Mouse (Mus musculus) megakaryocyte, embryonic 14.5 days (primary cell): ENCODE data around the gene Gls2. TPM values are rescaled to one million over a fixed set of nuclear protein-coding genes. Genes with fewer than 3 reads are reported as not detected.

Source experiments
- H3K27me3 ChIP-seq: replicated peaks from 2 replicates; pipeline ENCODE3; 2012; ENCODE audit warnings: inconsistent platforms
- H3K36me3 ChIP-seq: replicated peaks from 2 replicates; pipeline ENCODE3; 2012; ENCODE audit warnings: low read length, inconsistent platforms, mixed read lengths
- H3K4me1 ChIP-seq: 2 replicates; pipeline ENCODE4 v1.6.1; 2012; ENCODE audit warnings: inconsistent platforms
- H3K4me3 ChIP-seq: replicated peaks from 2 replicates; pipeline ENCODE3; 2012; ENCODE audit warnings: moderate library complexity, mild to moderate bottlenecking, inconsistent platforms
- H3K9me3 ChIP-seq: 2 replicates; pipeline ENCODE4 v1.6.1; 2012; ENCODE audit warnings: inconsistent platforms
- FLI1 ChIP-seq: IDR thresholded peaks from 2 replicates; pipeline ENCODE4 v1.6.1; 2012; ENCODE audit warnings: low read length, inconsistent platforms, mixed read lengths
- GATA1 ChIP-seq: IDR thresholded peaks from 3 replicates; pipeline ENCODE4 v1.6.1; 2012; ENCODE audit warnings: mixed read lengths, low read length, inconsistent platforms, borderline replicate concordance
- polyA plus RNA-seq: library from polyadenylated mRNA; stranded (reverse); fragments of >175 nt; gene quantifications from 2 replicates; pipeline ENCODE4 v1.2.3, GENCODE M21; 2012; ENCODE audit warnings: low replicate concordance; ENCODE audit not compliant: insufficient read depth

Gls2 gene
- polyA plus RNA-seq, 1 experiment, result 1.8 TPM

GRCm38 (mm10) chr10:128247020-128247732, 52.9 kb downstream of the Gls2 start:
- Histone ChIP-seq H3K4me1 (peaks cover 10% of the 10 kb centered on the region; the same call in 1 of the 2 replicates), H3K9me3 (no peaks in the 10 kb centered on the region), H3K4me3 (no peak overlapping the region), H3K27me3 (no peaks in the 10 kb centered on the region), H3K36me3 (peaks cover 94% of the 10 kb centered on the region)
- no peak for TF ChIP-seq GATA1
- no peak for TF ChIP-seq FLI1

GRCm38 (mm10) chr10:128250565-128250964, 56.3 kb downstream of the Gls2 start:
- H3K4me1 ChIP-seq, result peaks cover 7% of the 10 kb centered on the region; the same call in 1 of the 2 replicates
- H3K27me3 ChIP-seq, result no peaks in the 10 kb centered on the region
- H3K4me3 ChIP-seq, result no peak overlapping the region
- no peaks in the 10 kb centered on the region for H3K9me3 ChIP-seq
- TF ChIP-seq FLI1, result no peak
- TF ChIP-seq GATA1, result no peak
- peaks cover 73% of the 10 kb centered on the region for H3K36me3 ChIP-seq

DNA sequence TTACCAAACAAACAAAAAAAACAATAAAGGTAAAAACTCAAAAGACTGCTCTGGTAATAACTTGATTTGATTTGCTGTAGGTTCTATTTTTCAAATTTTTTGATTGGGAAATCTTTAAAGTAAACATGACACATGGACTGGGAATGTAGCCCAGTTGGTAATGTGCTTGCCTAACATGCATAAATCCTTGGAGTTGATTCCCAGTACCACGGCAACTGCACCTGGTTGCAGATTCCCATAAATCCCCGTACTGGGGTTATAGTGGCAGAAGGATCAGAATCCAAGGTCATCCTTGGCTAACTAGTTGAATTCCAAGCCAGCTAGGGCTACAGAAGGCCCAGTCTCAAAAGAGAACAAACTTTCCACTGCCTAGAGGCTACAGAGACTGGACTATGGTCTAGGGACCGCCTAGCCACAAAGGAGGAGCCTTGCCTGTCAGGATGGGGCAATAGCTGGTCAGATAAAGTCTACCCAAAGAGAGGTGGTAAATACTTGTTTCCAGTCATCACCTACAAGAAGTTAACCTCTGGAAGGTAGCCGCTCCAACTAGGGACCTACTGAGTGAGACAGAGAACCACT, 59.5 kb downstream of the Gls2 start, which contains the start of gene Apon:
Gene Apon (plus strand): TSS at position 420 of the 579 bp plus-strand sequence.
- no peak for TF ChIP-seq GATA1
- no peak for TF ChIP-seq FLI1
- peaks cover 42% of the 10 kb centered on the region for H3K36me3 ChIP-seq
- H3K4me1 ChIP-seq, result peaks cover 1% of the 10 kb centered on the region
- no peaks in the 10 kb centered on the region for H3K27me3 ChIP-seq
- no peak within 1 kb of the TSS for H3K4me3 ChIP-seq
- H3K9me3 ChIP-seq, result no peaks in the 10 kb centered on the region

DNA sequence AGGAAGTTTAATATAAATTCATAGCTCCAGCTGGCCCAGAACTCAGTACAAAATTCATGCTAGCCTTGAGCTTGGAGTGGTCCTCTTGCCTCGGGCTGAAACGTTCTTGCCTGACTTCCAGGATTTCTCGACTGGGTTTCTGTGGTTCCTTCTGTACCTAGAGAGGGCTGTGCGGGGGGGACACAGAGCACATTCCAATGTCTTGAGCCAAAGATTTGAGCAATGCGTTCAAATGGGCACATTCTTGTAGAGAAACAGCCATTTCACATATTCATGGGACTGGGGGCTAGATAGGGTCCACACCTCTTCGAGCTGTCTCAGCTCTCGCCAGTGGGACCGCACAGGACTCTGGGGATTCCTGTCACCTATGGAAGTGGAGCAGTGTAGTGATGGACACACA, 61.7 kb downstream of the Gls2 start:
- TF ChIP-seq FLI1 (no peak), GATA1 (no peak)
- H3K27me3 ChIP-seq, result no peaks in the 10 kb centered on the region
- H3K4me1 ChIP-seq, result peaks cover 13% of the 10 kb centered on the region
- H3K4me3 ChIP-seq, result no peak overlapping the region
- H3K9me3 ChIP-seq, result no peaks in the 10 kb centered on the region
- H3K36me3 ChIP-seq, result peaks cover 21% of the 10 kb centered on the region

DNA sequence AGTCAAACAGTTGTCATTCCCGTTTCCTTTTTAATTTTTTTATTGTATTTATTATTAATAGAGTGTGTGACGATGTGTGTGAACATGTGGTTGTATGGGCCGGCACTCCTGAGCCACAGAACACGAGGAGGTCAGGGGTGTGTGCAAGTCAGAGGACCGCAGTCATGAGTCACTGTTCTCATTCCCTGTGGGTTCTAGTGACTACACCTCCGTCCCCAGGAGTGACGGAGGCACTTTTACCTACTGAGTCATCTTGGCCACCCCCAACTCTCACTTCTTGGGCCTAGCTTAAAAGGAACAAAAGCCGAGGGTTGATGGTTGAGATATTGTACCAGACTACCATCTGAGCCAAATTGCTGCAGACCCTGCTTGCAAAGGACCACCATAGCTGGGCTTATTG, 62.1 kb downstream of the Gls2 start:
- Histone ChIP-seq H3K36me3 (peaks cover 17% of the 10 kb centered on the region), H3K9me3 (no peaks in the 10 kb centered on the region)

GRCm38 (mm10) chr10:128258953-128259352, 64.7 kb downstream of the Gls2 start:
- no peak for TF ChIP-seq FLI1
- no peak for TF ChIP-seq GATA1
- H3K4me1 ChIP-seq, result peaks cover 21% of the 10 kb centered on the region
- H3K9me3 ChIP-seq, result no peaks in the 10 kb centered on the region
- H3K4me3 ChIP-seq, result peak overlapping the region; percentile 42
- H3K27me3 ChIP-seq, result no peaks in the 10 kb centered on the region
- no peaks in the 10 kb centered on the region for H3K36me3 ChIP-seq

More for the DNA sequence above, 62.1 kb downstream of the Gls2 start:
- H3K4me3 ChIP-seq, result no peak overlapping the region
- TF ChIP-seq FLI1 (no peak), GATA1 (no peak)
- peaks cover 13% of the 10 kb centered on the region for H3K4me1 ChIP-seq
- H3K27me3 ChIP-seq, result no peaks in the 10 kb centered on the region

Other genes starting within 250 kb of the Gls2 start
- gene Hsd17b6, start 186.8 kb upstream of the Gls2 start, polyA plus RNA-seq, result not detected in 2 replicates
- 2.6 TPM in 1 of 2 replicates, not detected in the other for gene Prim1, start 179.3 kb upstream of the Gls2 start, polyA plus RNA-seq
- gene Naca, start 158.9 kb upstream of the Gls2 start, polyA plus RNA-seq, result 24.2 and 146 TPM in 2 replicates
- gene Ptges3, start 135.5 kb upstream of the Gls2 start, polyA plus RNA-seq, result 77.9 and 96.2 TPM in 2 replicates
- gene Atp5b, start 111.2 kb upstream of the Gls2 start, polyA plus RNA-seq, result 796 and 843 TPM in 2 replicates
- 6.9 and 16.7 TPM in 2 replicates for gene Baz2a, start 102.9 kb upstream of the Gls2 start, polyA plus RNA-seq
- gene Rbms2, start 14.2 kb upstream of the Gls2 start, polyA plus RNA-seq, result 1.6 and 7.6 TPM in 2 replicates
- 0.73 TPM in 1 of 2 replicates, not detected in the other for gene Spryd4, start 17.4 kb downstream of the Gls2 start, polyA plus RNA-seq
- gene Mip, start 31.4 kb downstream of the Gls2 start, polyA plus RNA-seq, result not detected in 2 replicates
- gene Timeless, start 37.6 kb downstream of the Gls2 start, polyA plus RNA-seq, result 2.2 and 8.3 TPM in 2 replicates
- not detected in 2 replicates for gene Apon, start 59.6 kb downstream of the Gls2 start, polyA plus RNA-seq
- not detected in 2 replicates for gene Apof, start 74.2 kb downstream of the Gls2 start, polyA plus RNA-seq
- gene Stat2, start 76.1 kb downstream of the Gls2 start, polyA plus RNA-seq, result 8.1 and 18.2 TPM in 2 replicates
- 0.49 TPM in 1 of 2 replicates, not detected in the other for gene Il23a, start 104.3 kb downstream of the Gls2 start, polyA plus RNA-seq
- gene Pan2, start 108.9 kb downstream of the Gls2 start, polyA plus RNA-seq, result 0.91 and 1.1 TPM in 2 replicates
- gene Cnpy2, start 128.0 kb downstream of the Gls2 start, polyA plus RNA-seq, result 29.0 and 98.4 TPM in 2 replicates
- gene Cs, start 143.3 kb downstream of the Gls2 start, polyA plus RNA-seq, result 2.6 and 12.1 TPM in 2 replicates
- gene Coq10a, start 174.5 kb downstream of the Gls2 start, polyA plus RNA-seq, result 5.0 and 18.0 TPM in 2 replicates
- gene Ankrd52, start 182.7 kb downstream of the Gls2 start, polyA plus RNA-seq, result 18.3 and 19.7 TPM in 2 replicates
- gene Slc39a5, start 206.8 kb downstream of the Gls2 start, polyA plus RNA-seq, result not detected in 2 replicates
- 458 and 1,055 TPM in 2 replicates for gene Nabp2, start 217.0 kb downstream of the Gls2 start, polyA plus RNA-seq
- gene Rnf41, start 217.2 kb downstream of the Gls2 start, polyA plus RNA-seq, result 17.0 and 19.5 TPM in 2 replicates